Comparison of ENCODE assay signal across 8 mouse cellular contexts in the genomic region with DNA sequence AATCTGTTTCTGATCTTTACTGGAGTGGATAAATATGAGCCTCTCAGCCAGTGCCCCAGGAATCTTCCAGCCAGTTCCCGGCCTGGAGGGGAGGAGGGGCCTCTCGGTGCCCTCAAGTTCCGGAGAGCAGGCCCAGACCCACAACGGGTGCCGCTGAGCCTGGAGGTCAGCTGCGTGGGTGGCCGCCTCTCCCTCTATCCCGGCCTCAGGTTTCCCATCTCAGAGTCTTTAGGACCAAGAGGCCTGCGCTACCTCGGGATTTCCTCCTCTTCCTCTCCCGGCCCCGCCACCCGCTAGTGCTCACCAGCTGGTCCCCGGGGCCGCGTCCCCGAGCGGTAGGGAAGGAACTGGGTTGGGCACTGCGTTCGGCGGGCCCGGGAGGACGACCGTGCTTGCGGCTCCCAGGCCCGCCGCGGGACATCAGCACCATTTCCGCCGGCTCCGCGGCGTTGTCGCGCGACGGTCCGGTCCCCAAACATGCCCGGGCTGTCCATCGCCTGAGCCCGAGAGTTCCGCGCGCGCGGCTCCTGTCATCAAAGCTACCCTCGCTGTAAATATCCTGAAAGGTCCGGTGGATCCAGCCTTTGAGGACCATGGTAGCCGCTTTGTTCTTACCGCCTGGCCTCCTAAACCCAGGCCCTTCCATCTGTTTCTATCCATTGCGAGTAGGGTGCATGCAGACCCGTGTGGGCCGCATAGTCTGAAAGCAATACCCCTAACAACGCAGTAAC. TPM values are rescaled to one million over a fixed set of nuclear protein-coding genes. Genes with fewer than 3 reads are reported as not detected.
DNase-seq lines count a peak whose midpoint lies in the region; ATAC-seq and TF ChIP-seq lines count a peak whose summit lies in the region.

No protein-coding gene starts in this region.

- H3K79me2 ChIP-seq in MEL (ENCODE audit: control insufficient read depth, insufficient read depth, low read length, poor library complexity): peaks cover 27% of the 10 kb centered on the region

- no peak for TF ChIP-seq EP300 in MEL (IDR thresholded peaks at IDR 0.05; ENCODE audit: low read depth in 1 of 2, low read length in 2 of 2)

- H3K4me2 ChIP-seq in forebrain, postnatal 0 days (ENCODE audit: low read depth): peak overlapping the region; percentile 77

- TF ChIP-seq RAD21 in MEL (IDR thresholded peaks at IDR 0.05; ENCODE audit: low read depth, low read length): no peak

- peaks cover 10 to 30% of the 10 kb centered on the region in 2 experiments for H3K4me1 ChIP-seq in MEL (ENCODE audit: control insufficient read depth in 1 of 2, insufficient read depth in 2 of 2, low read length in 2 of 2)
- peaks cover 9% of the 10 kb centered on the region; the same call in 1 of the 2 replicates for H3K4me1 ChIP-seq in forebrain, postnatal 0 days (ENCODE audit: insufficient read depth)

- WGBS in forebrain, postnatal 0 days: 3% methylated on average over 54 of the region's 54 CpGs

- H3K27ac ChIP-seq in MEL (ENCODE audit: control insufficient read depth, low read depth, low read length): peak overlapping the region; percentile 95
- peak overlapping the region; percentile 84 for H3K27ac ChIP-seq in forebrain, postnatal 0 days (ENCODE audit: low read depth, low read length)

- TF ChIP-seq CTCF in MEL (IDR thresholded peaks at IDR 0.05 in 2 of 3, conservative IDR thresholded peaks at IDR 0.05 in 1 of 3; ENCODE audit: control insufficient read depth in 1 of 3, insufficient read depth in 1 of 3, low read depth in 2 of 3, low read length in 3 of 3, poor library complexity in 1 of 3, severe bottlenecking in 1 of 3): 0 out of 6 replicates have a peak, but pooled peaks of 1 of the 3 experiments have one; percentile 0
- no peak for TF ChIP-seq CTCF in forebrain, postnatal 0 days (IDR thresholded peaks at IDR 0.05; ENCODE audit: low read depth)

- no peaks in the 10 kb centered on the region for H3K27me3 ChIP-seq in MEL (ENCODE audit: control insufficient read depth in 1 of 2, insufficient read depth in 2 of 2, low read length in 2 of 2)
- H3K27me3 ChIP-seq in forebrain, postnatal 0 days (ENCODE audit: insufficient read depth, low read length): no peaks in the 10 kb centered on the region

- H3K9ac ChIP-seq in MEL (ENCODE audit: control insufficient read depth, low read depth, low read length, poor library complexity, severe bottlenecking): peak overlapping the region; percentile 92
- peak overlapping the region; percentile 93 for H3K9ac ChIP-seq in forebrain, postnatal 0 days

- TF ChIP-seq POLR2A in MEL (IDR thresholded peaks at IDR 0.05; ENCODE audit: control insufficient read depth in 1 of 2, insufficient read depth in 1 of 2, low read depth in 1 of 2, low read length in 2 of 2, poor library complexity in 1 of 2): peak; percentile 78 to 92; a peak in 3 of 4 replicates

- DNase-seq in MEL (ENCODE audit: low read depth, low spot score): peak; percentile 89
- peak; percentile 76 for DNase-seq in cerebellum, adult 11 months
- DNase-seq in forebrain, postnatal 0 days: peak; percentile 83
- DNase-seq in layer of hippocampus, postnatal 36 days: peak; percentile 75
- DNase-seq in lung, postnatal 4 days: peak; percentile 88 to 89
- DNase-seq in retina, postnatal 7 days (ENCODE audit: low read depth, low spot score): peak; percentile 55
- peak; percentile 85 for DNase-seq in thymus, postnatal 4 days

- H3K9me3 ChIP-seq in MEL (replicated peaks; ENCODE audit: insufficient read depth, low read length): no peaks in the 10 kb centered on the region
- H3K9me3 ChIP-seq in forebrain, postnatal 0 days (ENCODE audit: low read length): no peaks in the 10 kb centered on the region

- peaks cover 2 to 17% of the 10 kb centered on the region in 2 experiments for H3K36me3 ChIP-seq in MEL (ENCODE audit: control insufficient read depth in 1 of 2, insufficient read depth in 2 of 2, low read length in 2 of 2)
- H3K36me3 ChIP-seq in forebrain, postnatal 0 days (ENCODE audit: insufficient read depth): peaks cover 7% of the 10 kb centered on the region

- peak overlapping the region; percentile 63 to 78 for H3K4me3 ChIP-seq in MEL (ENCODE audit: control insufficient read depth in 1 of 2, insufficient read depth in 1 of 2, low read depth in 2 of 2, low read length in 2 of 2)
- H3K4me3 ChIP-seq in forebrain, postnatal 0 days (ENCODE audit: low read depth, low read length): peak overlapping the region; percentile 81

- ATAC-seq in forebrain, postnatal 0 days: peak; percentile 87
- ATAC-seq in hematopoietic stem cell, adult 5-6 weeks (replicated peaks in 1 of 2; ENCODE audit: insufficient read depth in 1 of 2, low FRiP score in 2 of 2, low TSS enrichment in 1 of 2, low read depth in 1 of 2, poor library complexity in 2 of 2, severe bottlenecking in 2 of 2): peak; percentile 61 to 74

TF ChIP-seq in MEL, 35 proteins besides CTCF, POLR2A, EP300 and RAD21 (continues in another document):
- TF ChIP-seq ETS1 (IDR thresholded peaks at IDR 0.05; ENCODE audit: low read depth, low read length) (peak; percentile 31; the same call in 1 of the 2 replicates), GABPA (IDR thresholded peaks at IDR 0.05; ENCODE audit: low read depth, low read length) (no peak), MXI1 (IDR thresholded peaks at IDR 0.05; ENCODE audit: low read depth, low read length) (peak; percentile 94), MAFK (IDR thresholded peaks at IDR 0.05; ENCODE audit: borderline replicate concordance, low read depth, low read length) (no peak), HCFC1 (IDR thresholded peaks at IDR 0.05; ENCODE audit: low read depth, low read length) (peak; percentile 91), SIN3A (IDR thresholded peaks at IDR 0.05; ENCODE audit: low read length) (peak; percentile 93), USF1 (IDR thresholded peaks at IDR 0.05; ENCODE audit: low read depth, low read length) (no peak), ELF1 (IDR thresholded peaks at IDR 0.05; ENCODE audit: low read depth, low read length) (peak; percentile 64), CHD1 (IDR thresholded peaks at IDR 0.05; ENCODE audit: low read depth, low read length) (no peak), SMC3 (IDR thresholded peaks at IDR 0.05; ENCODE audit: low read depth, low read length) (no peak; the same call in 1 of the 2 replicates), MYB (IDR thresholded peaks at IDR 0.05; ENCODE audit: low read depth, low read length) (no peak), JUND (IDR thresholded peaks at IDR 0.05; ENCODE audit: low read depth, low read length) (no peak), KAT2A (conservative IDR thresholded peaks at IDR 0.05; ENCODE audit: low read depth, low read length) (no peak; the same call in 1 of the 2 replicates), TBP (IDR thresholded peaks at IDR 0.05; ENCODE audit: low read depth, low read length) (peak; percentile 46; the same call in 1 of the 2 replicates), BHLHE40 (IDR thresholded peaks at IDR 0.05; ENCODE audit: borderline replicate concordance, low read depth, low read length) (no peak), POLR2AphosphoS5 (IDR thresholded peaks at IDR 0.05; ENCODE audit: borderline replicate concordance, low read depth, low read length) (no peak), ZMIZ1 (IDR thresholded peaks at IDR 0.05; ENCODE audit: low read depth, low read length) (peak; percentile 37; the same call in 1 of the 2 replicates), E2F4 (IDR thresholded peaks at IDR 0.05; ENCODE audit: borderline replicate concordance, low read depth, low read length) (no peak)

RNA-seq across cellular contexts. Expression of a gene that starts 3.1 kb away (rescaled TPM):
- 50.7 and 67.8 TPM in 2 replicates for total RNA-seq in MEL (2012; rRNA removed)
- 100 to 1,000 TPM; 193 to 825 TPM for polyA plus RNA-seq in MEL (2012; ENCODE audit: insufficient read depth in 1 of 2, insufficient read length in 2 of 2, low read depth in 1 of 2, low replicate concordance in 2 of 2, missing spikeins in 1 of 2)
- 42.2 and 50.6 TPM in 2 replicates for total RNA-seq in forebrain, postnatal 0 days (2014; rRNA removed)
- 58.1 and 63.7 TPM in 2 replicates for polyA plus RNA-seq in forebrain, postnatal 0 days (2015; fragmentation: Nextera tagmentation; extraction: Ambion mirVana)
- total RNA-seq in hematopoietic stem cell, adult 5-6 weeks (2017): 33.8 and 47.5 TPM in 2 replicates
- 100 to 1,000 TPM; 125 to 129 TPM for total RNA-seq in layer of hippocampus, postnatal 36 days (2021)

RNA-seq across cellular contexts. Expression of a gene that starts 3.1 kb away (rescaled TPM):
- 0.16 and 0.23 TPM in 2 replicates for total RNA-seq in MEL (2012; rRNA removed)
- polyA plus RNA-seq in MEL (2012; ENCODE audit: insufficient read depth in 1 of 2, insufficient read length in 2 of 2, low read depth in 1 of 2, low replicate concordance in 2 of 2, missing spikeins in 1 of 2): under 1 TPM in 1 of 2 experiments, not detected in 1; 0.19 TPM
- total RNA-seq in forebrain, postnatal 0 days (2014; rRNA removed): not detected in 2 replicates
- 0.44 TPM in 1 of 2 replicates, not detected in the other for polyA plus RNA-seq in forebrain, postnatal 0 days (2015; fragmentation: Nextera tagmentation; extraction: Ambion mirVana)
- total RNA-seq in hematopoietic stem cell, adult 5-6 weeks (2017): not detected in 2 replicates
- under 1 TPM; 0.17 to 0.61 TPM for total RNA-seq in layer of hippocampus, postnatal 36 days (2021)

RNA-seq across cellular contexts. Expression of a gene that starts 10.7 kb away (rescaled TPM):
- total RNA-seq in MEL (2012; rRNA removed): not detected in 2 replicates
- not detected for polyA plus RNA-seq in MEL (2012; ENCODE audit: insufficient read depth in 1 of 2, insufficient read length in 2 of 2, low read depth in 1 of 2, low replicate concordance in 2 of 2, missing spikeins in 1 of 2)
- 0.10 TPM in 1 of 2 replicates, not detected in the other for total RNA-seq in forebrain, postnatal 0 days (2014; rRNA removed)
- 0.07 TPM in 1 of 2 replicates, not detected in the other for polyA plus RNA-seq in forebrain, postnatal 0 days (2015; fragmentation: Nextera tagmentation; extraction: Ambion mirVana)
- not detected in 2 replicates for total RNA-seq in hematopoietic stem cell, adult 5-6 weeks (2017)
- under 1 TPM; 0.95 to 0.96 TPM for total RNA-seq in layer of hippocampus, postnatal 36 days (2021)

RNA-seq across cellular contexts. Expression of a gene that starts 22.1 kb away (rescaled TPM):
- total RNA-seq in MEL (2012; rRNA removed): 3.7 and 4.8 TPM in 2 replicates
- polyA plus RNA-seq in MEL (2012; ENCODE audit: insufficient read depth in 1 of 2, insufficient read length in 2 of 2, low read depth in 1 of 2, low replicate concordance in 2 of 2, missing spikeins in 1 of 2): 10 to 100 TPM in 1 of 2 experiments, not detected in 1; 23.2 TPM
- total RNA-seq in forebrain, postnatal 0 days (2014; rRNA removed): 30.9 and 31.4 TPM in 2 replicates
- polyA plus RNA-seq in forebrain, postnatal 0 days (2015; fragmentation: Nextera tagmentation; extraction: Ambion mirVana): 40.3 and 46.1 TPM in 2 replicates
- total RNA-seq in hematopoietic stem cell, adult 5-6 weeks (2017): 12.3 and 17.1 TPM in 2 replicates
- 10 to 100 TPM; 49.6 to 55.5 TPM for total RNA-seq in layer of hippocampus, postnatal 36 days (2021)

RNA-seq across cellular contexts. Expression of a gene that starts 43.9 kb away (rescaled TPM):
- total RNA-seq in MEL (2012; rRNA removed): 5.6 and 6.2 TPM in 2 replicates
- polyA plus RNA-seq in MEL (2012; ENCODE audit: insufficient read depth in 1 of 2, insufficient read length in 2 of 2, low read depth in 1 of 2, low replicate concordance in 2 of 2, missing spikeins in 1 of 2): 10 to 100 TPM in 1 of 2 experiments, not detected in 1; 16.2 TPM
- 24.7 and 24.9 TPM in 2 replicates for total RNA-seq in forebrain, postnatal 0 days (2014; rRNA removed)
- polyA plus RNA-seq in forebrain, postnatal 0 days (2015; fragmentation: Nextera tagmentation; extraction: Ambion mirVana): 11.4 and 15.2 TPM in 2 replicates
- total RNA-seq in hematopoietic stem cell, adult 5-6 weeks (2017): 3.3 and 8.1 TPM in 2 replicates
- total RNA-seq in layer of hippocampus, postnatal 36 days (2021): 10 to 100 TPM; 52.5 to 60.2 TPM

Comparison
In these comparisons a context has a peak if more than half of its experiments do, and no peak if none do; other contexts are left out.
1. Peak in every context shown above with its lines: DNase-seq, ATAC-seq, H3K4me3 ChIP-seq and H3K27ac ChIP-seq.